Mouse (Mus musculus): ENCODE results near the gene Syce2.

Gene Syce2

DNA sequence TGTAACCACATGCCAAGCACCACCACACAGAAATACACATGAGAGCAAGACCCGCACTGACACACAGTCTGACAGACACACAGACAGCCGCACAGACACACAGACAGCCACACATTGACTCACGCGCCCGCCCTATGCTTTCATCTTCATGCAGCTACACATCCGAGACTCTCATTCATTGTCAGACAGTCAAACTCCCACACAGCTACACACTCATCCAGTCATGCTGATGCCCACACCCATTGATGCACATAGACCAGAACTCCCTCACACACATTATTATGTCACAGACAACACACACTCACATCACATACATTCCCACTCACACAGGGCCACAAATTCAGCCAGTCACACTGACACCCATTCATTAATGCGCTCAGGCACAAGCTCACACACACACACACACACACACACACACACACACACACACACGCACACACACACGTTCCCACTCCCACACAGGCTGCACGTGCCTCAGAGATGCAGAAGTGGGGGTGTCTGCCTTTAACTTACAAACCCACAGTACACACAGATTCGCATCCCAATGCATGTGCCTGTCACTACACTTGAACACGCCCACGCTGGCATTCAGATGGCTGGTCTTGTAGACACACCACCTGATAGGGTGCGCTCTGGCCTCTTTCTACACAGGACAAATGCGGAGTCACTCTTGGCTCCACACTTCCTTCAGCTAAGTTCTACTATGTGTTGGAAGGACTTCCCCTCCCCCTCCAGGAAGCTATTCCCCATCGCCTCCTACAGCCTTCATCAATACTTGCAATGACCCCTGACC is 62.1 kb downstream of the Syce2 start:
- DNase-seq: no peak

GRCm38 (mm10) chr8:84934860-84935259 is 62.9 kb downstream of the Syce2 start:
- DNase-seq: no peak

- DNase-seq: no peak
These were observed 63.6 kb downstream of the Syce2 start for GRCm38 (mm10) chr8:84935489-84935888.

DNA sequence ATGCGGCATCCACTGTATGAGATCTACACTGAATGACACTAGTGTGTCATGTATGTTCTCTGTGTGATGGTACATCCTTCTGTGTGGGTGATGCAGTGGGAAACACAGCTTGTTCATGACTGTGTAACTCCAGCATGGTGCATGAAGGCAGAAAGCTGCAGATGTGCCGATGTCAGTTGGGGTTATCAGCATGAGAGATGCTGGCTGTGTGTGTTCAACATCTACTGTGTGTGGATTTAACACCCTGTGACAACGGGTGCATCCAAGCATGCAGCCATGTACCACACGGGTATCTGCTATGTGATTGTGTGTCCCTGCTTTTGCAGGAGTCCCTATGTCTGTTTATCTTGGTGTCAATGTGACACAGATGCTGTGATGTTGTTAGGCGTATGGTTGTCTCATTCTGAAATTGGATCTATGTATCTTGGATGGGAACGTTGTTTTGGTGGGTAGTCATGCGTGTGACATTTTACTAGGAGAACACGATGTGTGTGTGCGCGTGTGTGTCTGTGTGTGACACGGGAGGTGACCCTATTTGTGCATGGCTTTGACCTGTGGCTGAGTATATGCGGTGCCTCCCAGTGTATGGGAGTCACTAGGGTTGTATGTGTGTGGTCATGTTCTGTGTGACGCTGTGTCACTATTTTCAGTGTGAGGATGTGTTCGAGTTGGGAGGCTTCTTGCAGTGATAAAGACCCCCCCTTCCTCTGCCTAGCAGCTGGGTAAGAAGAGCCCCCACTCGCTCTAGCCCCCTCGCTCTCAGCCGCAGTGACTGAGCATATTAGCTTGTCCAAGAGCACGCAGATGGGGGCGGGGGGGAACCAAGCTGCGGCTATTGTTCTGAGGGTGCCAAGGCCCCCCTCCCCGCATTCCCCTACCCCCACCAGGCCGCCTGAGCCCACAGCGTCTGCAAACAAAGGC is 64.4 kb downstream of the Syce2 start:
- DNase-seq: no peak

DNA sequence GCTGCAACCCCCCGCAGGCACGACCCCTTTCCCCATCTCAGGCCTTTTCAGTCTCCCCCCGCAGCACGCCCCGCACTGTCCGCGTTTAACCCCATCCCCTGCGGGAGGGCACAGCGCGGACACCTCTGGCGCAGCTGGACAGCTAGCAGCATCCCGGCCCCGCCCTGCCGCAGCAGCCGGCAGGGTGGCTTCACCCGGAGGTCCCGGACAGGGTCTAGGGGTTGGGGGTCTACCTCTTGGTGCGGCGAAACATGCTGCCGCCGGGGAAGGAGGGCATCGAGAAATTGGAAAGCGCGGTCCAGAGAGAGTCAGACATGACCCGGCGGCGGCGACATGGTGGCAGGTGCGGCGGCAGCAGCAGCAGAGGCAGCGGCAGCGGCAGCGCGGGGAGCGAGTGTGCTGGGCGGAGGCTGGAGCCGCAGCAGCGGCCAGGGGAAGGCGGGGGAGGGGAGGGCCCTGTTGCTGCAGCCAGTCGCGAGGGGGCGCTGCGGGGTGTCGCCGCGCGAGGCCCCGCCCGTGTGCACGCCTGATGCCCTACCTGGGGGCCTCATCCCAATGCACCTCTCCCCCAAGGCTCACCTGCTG is 65.1 kb downstream of the Syce2 start, which contains the start of gene Mast1:
Mast1 (minus strand) TSS at position 398 of the 585 bp plus-strand sequence.
- DNase-seq: peak; percentile 58
